Mouse (Mus musculus) bone marrow, adult 2 months (tissue): ENCODE measurements around the gene Nsd1.

ENCODE experiments used
- CTCF ChIP-seq: fragments of 200-500 bp; IDR thresholded peaks from 2 replicates; pipeline ENCODE4 v1.5.1; 2011; ENCODE audit warnings: low read length, control low read depth; ENCODE audit not compliant: control insufficient read depth, insufficient read depth
- POLR2A ChIP-seq: fragments of 200-500 bp; IDR thresholded peaks from 2 replicates; pipeline ENCODE4 v1.6.1; 2011; ENCODE audit warnings: low read depth, mild to moderate bottlenecking, control low read depth, low read length, borderline replicate concordance; ENCODE audit not compliant: control insufficient read depth

GRCm38 (mm10) chr13:55174347-55174746 is 35.2 kb upstream of the Nsd1 start:
- TF ChIP-seq CTCF = no peak
- no peak for TF ChIP-seq POLR2A
